Mouse (Mus musculus): ENCODE measurements at regions not wholly inside any gene's neighbourhood (a gene's known extent, or its start where the extent isn't known, plus 50 kb on each side); places are given as distances from the start of the nearest gene placed in this dataset.
A peak's percentile ranks its signal among the peaks of the same experiment; 100 is the strongest.

DNA sequence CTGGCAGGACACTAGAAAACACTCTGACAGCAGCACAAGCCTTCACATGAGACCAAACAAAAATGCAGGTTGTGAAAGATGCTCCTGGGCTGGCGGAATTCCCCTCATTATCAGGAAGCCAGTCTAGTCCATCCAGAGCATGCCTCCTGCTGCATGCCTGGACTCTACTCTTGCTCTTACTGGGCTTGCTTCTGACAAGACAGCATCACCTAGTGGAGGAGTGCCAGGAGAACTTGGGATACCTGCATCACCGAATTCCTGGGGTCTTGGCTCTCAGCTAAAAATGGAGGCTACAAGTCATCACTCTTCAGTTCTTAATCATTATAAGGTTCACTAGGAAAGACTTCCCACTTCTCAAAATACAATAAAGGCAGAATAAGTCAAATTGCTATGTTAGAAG is 78.8 kb upstream of the Rnf32 start:
- Histone ChIP-seq H3K79me2 (replicated peaks; ENCODE audit: control insufficient read depth, insufficient read depth, low read length) (no peaks in the 10 kb centered on the region), H3K36me3 (ENCODE audit: control insufficient read depth, insufficient read depth, low read length) (no peaks in the 10 kb centered on the region), H3K9ac (ENCODE audit: low read depth, low read length) (no peak overlapping the region), H3K27ac (no peak overlapping the region), H3K4me3 (no peak overlapping the region), H3K4me1 (ENCODE audit: control insufficient read depth, insufficient read depth, low read length) (no peaks in the 10 kb centered on the region), H3K27me3 (ENCODE audit: control insufficient read depth, insufficient read depth, low read length) (no peaks in the 10 kb centered on the region)
- intact Hi-C loops (cut with DNase I): no loop called here
- 48% methylated on average over 2 of the region's 2 CpGs for WGBS
- TF ChIP-seq CTCF (IDR thresholded peaks at IDR 0.05) (no peak), EP300 (IDR thresholded peaks at IDR 0.05; ENCODE audit: insufficient read depth, low read depth, low read length) (no peak), POLR2A (IDR thresholded peaks at IDR 0.05; ENCODE audit: insufficient read depth, low read depth, low read length) (no peak)
- no peak for DNase-seq

DNA sequence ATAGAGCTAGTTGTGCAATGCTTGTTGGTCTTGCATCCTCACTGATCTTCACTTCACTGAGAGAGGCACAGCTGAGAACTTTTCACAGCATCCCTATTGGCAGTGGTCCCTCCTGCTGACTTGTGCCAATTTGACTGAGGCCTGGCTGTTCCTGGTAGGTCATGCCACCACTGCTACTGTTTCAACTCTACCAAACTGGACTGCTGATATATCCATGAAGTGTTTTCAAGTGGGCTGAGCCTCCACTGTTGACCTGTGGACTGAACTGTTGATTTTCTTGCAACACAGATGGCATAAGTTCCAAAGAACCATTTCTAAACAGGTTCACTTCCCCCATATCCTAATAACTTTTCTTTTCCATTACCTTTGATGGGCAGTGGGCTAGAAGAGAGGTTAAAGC is 83.3 kb upstream of the Rnf32 start:
- Histone ChIP-seq H3K4me3 (no peak overlapping the region), H3K27me3 (ENCODE audit: control insufficient read depth, insufficient read depth, low read length) (no peaks in the 10 kb centered on the region), H3K4me1 (ENCODE audit: control insufficient read depth, insufficient read depth, low read length) (no peaks in the 10 kb centered on the region), H3K36me3 (ENCODE audit: control insufficient read depth, insufficient read depth, low read length) (no peaks in the 10 kb centered on the region), H3K9ac (ENCODE audit: low read depth, low read length) (no peak overlapping the region), H3K27ac (no peak overlapping the region), H3K79me2 (replicated peaks; ENCODE audit: control insufficient read depth, insufficient read depth, low read length) (no peaks in the 10 kb centered on the region)
- no peak for DNase-seq
- intact Hi-C loops (cut with DNase I): no loop called here
- no peak for TF ChIP-seq POLR2A (IDR thresholded peaks at IDR 0.05; ENCODE audit: insufficient read depth, low read depth, low read length)
- TF ChIP-seq CTCF (IDR thresholded peaks at IDR 0.05): no peak
- no peak for TF ChIP-seq EP300 (IDR thresholded peaks at IDR 0.05; ENCODE audit: insufficient read depth, low read depth, low read length)

DNA sequence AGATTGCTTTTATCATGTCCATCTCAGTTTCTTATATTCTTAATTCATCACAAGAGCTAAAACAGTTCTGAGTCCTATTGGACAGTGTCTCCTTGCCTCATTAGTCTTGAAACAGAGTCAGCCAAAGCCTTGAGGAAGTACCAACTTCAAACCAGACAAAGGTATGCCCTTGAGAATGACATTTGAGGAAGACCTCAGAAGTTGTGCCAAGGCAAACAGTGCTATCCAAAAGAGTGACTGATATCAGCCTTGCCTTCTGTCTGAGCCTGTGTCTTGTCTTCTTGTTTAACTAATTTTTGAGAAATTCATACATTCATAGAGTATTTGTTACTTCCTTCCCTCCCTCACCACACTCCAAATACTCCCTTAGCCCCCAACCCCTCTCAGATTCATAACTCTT is 88.5 kb upstream of the Rnf32 start:
- Histone ChIP-seq H3K4me3 (no peak overlapping the region), H3K27me3 (ENCODE audit: control insufficient read depth, insufficient read depth, low read length) (no peaks in the 10 kb centered on the region), H3K4me1 (ENCODE audit: control insufficient read depth, insufficient read depth, low read length) (no peaks in the 10 kb centered on the region), H3K9ac (ENCODE audit: low read depth, low read length) (no peak overlapping the region), H3K27ac (no peak overlapping the region), H3K36me3 (ENCODE audit: control insufficient read depth, insufficient read depth, low read length) (no peaks in the 10 kb centered on the region), H3K79me2 (replicated peaks; ENCODE audit: control insufficient read depth, insufficient read depth, low read length) (no peaks in the 10 kb centered on the region)
- intact Hi-C loops (cut with DNase I): no loop called here
- DNase-seq: no peak
- no peak for TF ChIP-seq POLR2A (IDR thresholded peaks at IDR 0.05; ENCODE audit: insufficient read depth, low read depth, low read length)
- TF ChIP-seq EP300 (IDR thresholded peaks at IDR 0.05; ENCODE audit: insufficient read depth, low read depth, low read length): no peak
- TF ChIP-seq CTCF (IDR thresholded peaks at IDR 0.05): no peak

DNA sequence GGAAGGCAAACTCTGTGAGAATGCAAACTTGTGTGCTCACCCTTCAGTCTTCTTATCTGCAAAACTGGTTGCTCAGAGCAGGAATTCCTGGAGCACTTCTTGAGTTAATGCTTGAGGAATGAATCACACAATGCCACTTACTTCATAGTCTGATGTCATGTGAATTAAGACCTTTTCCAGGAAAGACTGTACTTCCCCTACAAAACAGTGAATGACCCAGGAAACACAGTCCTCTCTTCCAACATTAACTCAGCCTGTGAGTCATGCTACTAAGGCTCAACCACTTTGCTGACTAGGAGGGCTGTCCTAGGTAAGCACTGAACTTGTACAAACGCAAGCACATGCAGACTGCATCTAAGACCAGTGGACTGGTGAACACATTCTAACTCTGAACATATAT is 112.5 kb upstream of the Rnf32 start:
- DNase-seq: no peak
- no peaks in the 10 kb centered on the region for H3K27me3 ChIP-seq (ENCODE audit: control insufficient read depth, insufficient read depth, low read length)
- H3K36me3 ChIP-seq (ENCODE audit: control insufficient read depth, insufficient read depth, low read length): no peaks in the 10 kb centered on the region
- intact Hi-C loops (cut with DNase I): no loop called here
- H3K79me2 ChIP-seq (replicated peaks; ENCODE audit: control insufficient read depth, insufficient read depth, low read length): no peaks in the 10 kb centered on the region
- no peak overlapping the region for H3K27ac ChIP-seq
- H3K9ac ChIP-seq (ENCODE audit: low read depth, low read length): no peak overlapping the region
- no peaks in the 10 kb centered on the region for H3K4me1 ChIP-seq (ENCODE audit: control insufficient read depth, insufficient read depth, low read length)
- no peak overlapping the region for H3K4me3 ChIP-seq
- TF ChIP-seq EP300 (IDR thresholded peaks at IDR 0.05; ENCODE audit: insufficient read depth, low read depth, low read length): no peak
- no peak for TF ChIP-seq CTCF (IDR thresholded peaks at IDR 0.05)
- TF ChIP-seq POLR2A (IDR thresholded peaks at IDR 0.05; ENCODE audit: insufficient read depth, low read depth, low read length): no peak
- 45% methylated on average over 1 of the region's 1 CpGs for WGBS

DNA sequence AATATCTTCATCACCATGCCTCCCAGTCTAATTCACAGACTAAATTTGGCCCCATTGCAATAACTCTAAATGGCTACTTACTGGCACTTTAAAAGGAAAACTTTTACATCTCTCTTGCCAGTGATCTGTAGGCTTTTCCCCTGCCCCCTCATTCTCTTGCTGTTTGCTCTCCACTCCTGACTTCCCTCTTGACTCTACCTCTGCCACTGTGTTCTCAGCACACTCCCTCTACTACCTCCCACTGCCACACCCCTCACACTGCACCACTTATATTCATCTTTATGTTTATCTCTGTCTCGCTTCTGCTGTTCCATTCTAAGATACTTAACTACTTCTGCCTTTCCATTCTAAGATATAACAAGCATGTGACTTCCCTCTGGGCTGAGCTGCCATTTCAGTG is 141.4 kb upstream of the Rnf32 start:
- TF ChIP-seq POLR2A (IDR thresholded peaks at IDR 0.05; ENCODE audit: insufficient read depth, low read depth, low read length) (no peak), CTCF (IDR thresholded peaks at IDR 0.05) (no peak), EP300 (IDR thresholded peaks at IDR 0.05; ENCODE audit: insufficient read depth, low read depth, low read length) (no peak)

DNA sequence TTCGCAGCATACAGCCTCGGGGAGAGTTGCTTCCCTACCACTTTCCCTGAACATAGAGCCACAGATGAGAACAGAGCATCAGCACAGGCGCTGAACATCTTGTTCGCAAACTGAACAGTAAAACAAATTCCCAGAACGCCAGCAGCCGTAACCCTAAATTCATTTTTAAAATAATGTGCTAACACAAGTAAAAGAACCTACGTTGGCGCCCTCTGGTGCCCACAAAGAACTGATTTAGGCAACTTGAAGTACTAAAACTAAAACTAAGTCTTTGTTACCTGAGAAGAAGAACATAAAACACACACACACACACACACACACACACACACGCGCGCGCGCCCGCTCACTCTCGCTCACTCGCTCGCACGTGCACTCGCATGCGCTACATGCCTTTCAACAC is 159.2 kb upstream of the Rnf32 start:
- Histone ChIP-seq H3K4me3 (no peak overlapping the region), H3K27me3 (ENCODE audit: control insufficient read depth, insufficient read depth, low read length) (no peaks in the 10 kb centered on the region), H3K27ac (no peak overlapping the region), H3K9ac (ENCODE audit: low read depth, low read length) (no peak overlapping the region), H3K36me3 (ENCODE audit: control insufficient read depth, insufficient read depth, low read length) (no peaks in the 10 kb centered on the region), H3K4me1 (ENCODE audit: control insufficient read depth, insufficient read depth, low read length) (no peaks in the 10 kb centered on the region), H3K79me2 (replicated peaks; ENCODE audit: control insufficient read depth, insufficient read depth, low read length) (no peaks in the 10 kb centered on the region)
- intact Hi-C loops (cut with DNase I): loop anchor here (5.0 kb wide), 2 partner anchors 569 to 584 kb away; partner anchors contain the start of gene Shh
- 63% methylated on average over 20 of the region's 20 CpGs for WGBS
- DNase-seq: peak in 1 of 2 experiments; percentile 21
- TF ChIP-seq CTCF (IDR thresholded peaks at IDR 0.05) (peak; percentile 51), EP300 (IDR thresholded peaks at IDR 0.05; ENCODE audit: insufficient read depth, low read depth, low read length) (no peak)

More for the DNA sequence above, 141.4 kb upstream of the Rnf32 start:
- 63% methylated on average over 1 of the region's 1 CpGs for WGBS
- no peak overlapping the region for H3K27ac ChIP-seq
- no peaks in the 10 kb centered on the region for H3K36me3 ChIP-seq (ENCODE audit: control insufficient read depth, insufficient read depth, low read length)
- H3K4me3 ChIP-seq: no peak overlapping the region
- H3K9ac ChIP-seq (ENCODE audit: low read depth, low read length): no peak overlapping the region
- H3K27me3 ChIP-seq (ENCODE audit: control insufficient read depth, insufficient read depth, low read length): no peaks in the 10 kb centered on the region
- intact Hi-C loops (cut with DNase I): no loop called here
- no peak for DNase-seq
- H3K79me2 ChIP-seq (replicated peaks; ENCODE audit: control insufficient read depth, insufficient read depth, low read length): no peaks in the 10 kb centered on the region
- no peaks in the 10 kb centered on the region for H3K4me1 ChIP-seq (ENCODE audit: control insufficient read depth, insufficient read depth, low read length)

Measured in heart, adult 2 months (tissue).